Mouse (Mus musculus) midbrain, embryonic 11.5 days (tissue): Measurements from ENCODE around the gene Slc38a11. TPM values are rescaled to one million over a fixed set of nuclear protein-coding genes. Genes with fewer than 3 reads are reported as not detected.

Source experiments
- ATAC-seq: fragments of 200-750 bp; cut with Nextera tagmentation; 2 replicates; pipeline ENCODE4 v1.8.0; 2017; ENCODE audit warnings: moderate TSS enrichment, moderate library complexity; ENCODE audit not compliant: low FRiP score
- DNase-seq: peaks from one replicate; pipeline ENCODE4 v3.0.0; 2015; ENCODE audit warnings: low spot score; ENCODE audit errors: missing footprints
- H3K27ac ChIP-seq: fragments of 300-500 bp; sonication (generic); 2 replicates; pipeline ENCODE4 v1.5.1; 2014; ENCODE audit warnings: low read depth, low read length
- H3K27me3 ChIP-seq: fragments of 300-500 bp; sonication (generic); 2 replicates; pipeline ENCODE4 v1.6.1; 2014; ENCODE audit warnings: mild to moderate bottlenecking, low read length, moderate library complexity, mixed read lengths; ENCODE audit not compliant: control insufficient read depth, insufficient read depth
- H3K36me3 ChIP-seq: fragments of 300-500 bp; sonication (generic); 2 replicates; pipeline ENCODE4 v1.6.1; 2014; ENCODE audit warnings: mild to moderate bottlenecking, low read length, moderate library complexity, mixed read lengths; ENCODE audit not compliant: control insufficient read depth, insufficient read depth
- H3K4me1 ChIP-seq: fragments of 300-500 bp; sonication (generic); 2 replicates; pipeline ENCODE4 v1.6.1; 2014; ENCODE audit warnings: low read length; ENCODE audit not compliant: control insufficient read depth, insufficient read depth
- H3K4me2 ChIP-seq: fragments of 300-500 bp; sonication (generic); 2 replicates; pipeline ENCODE4 v1.6.1; 2014; ENCODE audit warnings: mild to moderate bottlenecking, moderate library complexity
- H3K4me3 ChIP-seq: fragments of 300-500 bp; sonication (generic); 2 replicates; pipeline ENCODE4 v1.5.1; 2014; ENCODE audit warnings: low read depth, low read length
- H3K9ac ChIP-seq: fragments of 300-500 bp; sonication (generic); 2 replicates; pipeline ENCODE4 v1.6.1; 2014; ENCODE audit warnings: low read length
- H3K9me3 ChIP-seq: fragments of 300-500 bp; sonication (generic); 2 replicates; pipeline ENCODE4 v1.6.1; 2016; ENCODE audit warnings: low read length; ENCODE audit not compliant: control insufficient read depth
- WGBS: fragments of 180-500 bp; shearing (Covaris S2); extraction: QIAGEN DNeasy Blood & Tissue Kit; methylation state at CpG from one replicate; pipeline ENCODE4 v1.1.7; 2014; 5-methylcytosine and 5-hydroxymethylcytosine counted together
- microRNA-seq: library from miRNA; unstranded; fragments of <30 nt; microRNA quantifications from one replicate; pipeline ENCODE4, GENCODE M21; 2017
- polyA plus RNA-seq: library from polyadenylated mRNA; unstranded; fragments of >200 nt; fragmentation: Nextera tagmentation; extraction: Ambion mirVana; gene quantifications from 2 replicates; pipeline ENCODE4 v1.2.1, GENCODE M21; 2014

Slc38a11 gene
- polyA plus RNA-seq, 1 experiment from 2014 or later = 0.68 TPM

GRCm38 (mm10) chr2:65273910-65274309 is 89.9 kb downstream of the Slc38a11 start:
- no peak for ATAC-seq
- H3K27me3 ChIP-seq = no peaks in the 10 kb centered on the region
- DNase-seq = no peak
- WGBS = 43% methylated on average over 2 of the region's 2 CpGs
- H3K9ac ChIP-seq = no peak overlapping the region
- no peak overlapping the region for H3K27ac ChIP-seq
- H3K36me3 ChIP-seq = no peaks in the 10 kb centered on the region
- H3K4me2 ChIP-seq = no peak overlapping the region
- H3K9me3 ChIP-seq = no peaks in the 10 kb centered on the region
- H3K4me3 ChIP-seq = no peak overlapping the region
- H3K4me1 ChIP-seq = no peaks in the 10 kb centered on the region

DNA sequence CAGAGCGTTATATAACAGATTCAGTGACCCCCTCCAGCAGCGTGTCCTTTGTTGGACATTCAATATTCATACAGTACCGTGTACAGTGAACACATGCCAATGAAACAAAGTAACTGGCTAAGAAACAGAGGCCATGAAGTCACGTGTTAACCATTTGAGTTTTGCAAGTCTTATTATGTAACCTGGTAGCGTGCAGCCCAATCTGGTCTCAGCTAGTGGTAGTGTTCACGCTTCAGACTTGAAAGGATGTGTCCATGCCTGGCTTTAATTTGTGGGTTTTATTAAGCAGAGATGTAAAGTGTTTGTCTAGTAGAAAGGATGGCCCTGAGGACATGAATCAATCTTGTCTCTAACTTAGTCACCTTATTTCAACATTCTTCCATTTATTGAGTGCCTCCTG is 95.1 kb downstream of the Slc38a11 start:
- no peak overlapping the region for H3K4me3 ChIP-seq
- ATAC-seq = no peak
- no peak for DNase-seq
- no peaks in the 10 kb centered on the region for H3K36me3 ChIP-seq
- H3K4me1 ChIP-seq = no peaks in the 10 kb centered on the region
- no peaks in the 10 kb centered on the region for H3K27me3 ChIP-seq
- WGBS = 91% methylated on average over 6 of the region's 6 CpGs
- no peak overlapping the region for H3K4me2 ChIP-seq
- no peak overlapping the region for H3K27ac ChIP-seq
- no peak overlapping the region for H3K9ac ChIP-seq
- H3K9me3 ChIP-seq = no peaks in the 10 kb centered on the region

DNA sequence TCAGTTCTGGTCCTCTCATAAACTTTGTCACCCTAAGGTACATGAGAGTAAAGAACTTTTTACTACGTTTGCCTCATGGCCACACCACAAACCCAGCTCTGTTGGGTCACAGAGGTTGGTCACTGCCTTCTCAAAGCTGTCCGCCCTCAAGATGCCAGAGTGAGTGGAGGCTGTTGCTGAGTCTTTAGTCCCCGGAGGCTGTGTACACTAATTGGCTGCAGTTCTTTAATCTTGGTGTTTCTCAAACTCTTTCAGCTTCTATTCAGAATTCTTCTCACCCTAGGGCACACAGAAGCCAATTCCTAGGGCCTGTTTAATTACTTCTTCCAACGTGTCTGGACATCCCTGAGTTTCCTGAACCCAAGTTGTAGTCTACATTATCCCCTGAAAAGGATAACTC is 96.0 kb downstream of the Slc38a11 start:
- no peaks in the 10 kb centered on the region for H3K4me1 ChIP-seq
- H3K27ac ChIP-seq = no peak overlapping the region
- no peak overlapping the region for H3K4me3 ChIP-seq
- H3K9ac ChIP-seq = no peak overlapping the region
- DNase-seq = no peak
- WGBS = 56% methylated on average over 4 of the region's 4 CpGs
- no peak overlapping the region for H3K4me2 ChIP-seq
- no peaks in the 10 kb centered on the region for H3K36me3 ChIP-seq
- no peak for ATAC-seq
- no peaks in the 10 kb centered on the region for H3K9me3 ChIP-seq
- no peaks in the 10 kb centered on the region for H3K27me3 ChIP-seq

DNA sequence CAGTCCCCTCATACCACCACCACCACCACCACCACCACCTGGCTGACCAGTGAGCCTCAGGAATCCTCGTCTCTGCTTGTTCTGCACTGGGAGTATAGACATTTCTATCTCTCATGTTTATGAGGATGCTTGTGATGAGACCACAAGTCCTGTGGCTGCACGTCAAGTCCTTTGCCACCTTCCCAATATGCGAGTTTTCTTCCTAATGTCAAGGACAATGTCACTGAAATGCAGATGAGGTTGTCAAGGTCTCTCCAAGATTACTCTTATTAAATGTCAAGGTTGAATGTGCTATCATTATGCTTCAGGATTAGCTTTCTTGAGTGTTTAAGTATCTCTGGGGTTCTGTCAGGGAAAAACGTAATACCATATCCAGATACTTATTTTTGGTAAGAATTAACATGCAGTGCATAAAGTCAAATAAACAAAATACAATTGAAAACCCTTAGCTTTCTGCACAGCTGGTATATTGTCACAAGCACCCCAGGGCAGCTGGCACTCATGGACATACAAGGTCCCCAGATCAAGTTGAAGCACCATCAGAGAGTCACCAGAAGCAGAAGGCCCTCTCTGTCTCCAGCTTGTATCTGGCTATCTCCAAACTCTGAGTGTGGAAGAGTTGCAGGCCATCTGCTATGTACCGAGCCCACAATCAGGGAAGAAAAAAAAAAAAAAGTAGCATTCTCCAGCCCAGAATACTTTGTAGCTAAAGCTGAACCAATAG is 97.1 kb downstream of the Slc38a11 start:
- H3K4me2 ChIP-seq = no peak overlapping the region
- H3K9me3 ChIP-seq = no peaks in the 10 kb centered on the region
- no peaks in the 10 kb centered on the region for H3K27me3 ChIP-seq
- 82% methylated on average over 5 of the region's 5 CpGs for WGBS
- ATAC-seq (no peak), DNase-seq (no peak)
- H3K4me1 ChIP-seq = no peaks in the 10 kb centered on the region
- H3K27ac ChIP-seq = no peak overlapping the region
- no peak overlapping the region for H3K4me3 ChIP-seq
- H3K36me3 ChIP-seq = no peaks in the 10 kb centered on the region
- H3K9ac ChIP-seq = no peak overlapping the region

Small RNA genes lying within 50 kb of the gene (microRNA-seq; reads per million reads assigned to microRNA genes)
- not detected for gene Mir6337

Other genes with a start within 250 kb of the Slc38a11 start
- gene Cobll1, start 124.6 kb downstream of the Slc38a11 start, polyA plus RNA-seq = 2.0 TPM in 2 replicates
- gene Scn3a, start 203.6 kb upstream of the Slc38a11 start, polyA plus RNA-seq = 24.8 and 30.0 TPM in 2 replicates